ENCODE assay signal across 8 mouse cellular contexts in the genomic region with DNA sequence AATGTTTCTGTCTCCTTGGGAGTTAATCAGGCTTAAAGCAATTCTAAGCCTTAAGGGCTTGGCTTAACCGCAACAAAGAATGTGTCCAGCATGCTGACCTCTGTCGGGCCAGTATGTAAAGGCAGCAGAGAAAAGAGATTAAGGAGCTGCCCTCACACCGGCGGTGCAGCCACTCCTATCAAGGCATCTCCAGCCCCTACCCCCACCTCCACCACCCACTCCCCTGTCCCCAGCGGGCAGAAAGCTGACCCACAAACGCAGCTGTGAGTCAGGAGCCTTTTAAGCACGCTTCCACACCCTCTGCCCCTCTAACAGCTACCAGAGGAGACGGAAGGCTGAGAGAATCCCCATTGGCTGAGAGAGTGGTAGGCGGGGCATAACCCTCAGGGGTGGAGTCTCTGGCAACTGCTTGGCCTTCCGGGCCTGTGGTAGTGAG. TPM values are rescaled to one million over a fixed set of nuclear protein-coding genes. Genes with fewer than 3 reads are reported as not detected.
DNase-seq lines count a peak whose midpoint lies in the region; ATAC-seq and TF ChIP-seq lines count a peak whose summit lies in the region.

No protein-coding gene starts in this region.

- H3K9me3 ChIP-seq in forebrain, postnatal 0 days (ENCODE audit: low read length), result no peaks in the 10 kb centered on the region
- no peaks in the 10 kb centered on the region for H3K9me3 ChIP-seq in hindbrain, embryonic 15.5 days
- no peaks in the 10 kb centered on the region for H3K9me3 ChIP-seq in liver, embryonic 12.5 days (replicated peaks)

- peak; percentile 22 for TF ChIP-seq CTCF in forebrain, postnatal 0 days (IDR thresholded peaks at IDR 0.05; ENCODE audit: low read depth)

- peak; percentile 97 for ATAC-seq in forebrain, postnatal 0 days
- ATAC-seq in hindbrain, embryonic 15.5 days (ENCODE audit: low FRiP score, low read depth), result peak; percentile 96
- ATAC-seq in liver, embryonic 12.5 days, result peak; percentile 71

- 2% methylated on average over 10 of the region's 10 CpGs for WGBS in forebrain, postnatal 0 days
- WGBS in hindbrain, embryonic 15.5 days, result 2% methylated on average over 10 of the region's 10 CpGs
- 4% methylated on average over 10 of the region's 10 CpGs for WGBS in liver, embryonic 12.5 days (ENCODE audit: insufficient replicate concordance)

- peak overlapping the region; percentile 42 for H3K4me2 ChIP-seq in forebrain, postnatal 0 days (ENCODE audit: low read depth)
- H3K4me2 ChIP-seq in hindbrain, embryonic 15.5 days, result peak overlapping the region; percentile 54
- H3K4me2 ChIP-seq in liver, embryonic 12.5 days, result peak overlapping the region; percentile 55

- peak overlapping the region; percentile 32; the same call in 1 of the 2 replicates for H3K9ac ChIP-seq in forebrain, postnatal 0 days
- peak overlapping the region; percentile 48 for H3K9ac ChIP-seq in hindbrain, embryonic 15.5 days
- H3K9ac ChIP-seq in liver, embryonic 12.5 days, result no peak overlapping the region

- H3K4me1 ChIP-seq in forebrain, postnatal 0 days (ENCODE audit: insufficient read depth), result no peaks in the 10 kb centered on the region
- H3K4me1 ChIP-seq in hindbrain, embryonic 15.5 days (replicated peaks), result 0 out of 2 replicates have a peak, but pooled peaks cover 14% of the 10 kb centered on the region
- no peaks in the 10 kb centered on the region for H3K4me1 ChIP-seq in liver, embryonic 12.5 days

- H3K4me3 ChIP-seq in forebrain, postnatal 0 days (ENCODE audit: low read depth, low read length), result peak overlapping the region; percentile 25
- peak overlapping the region; percentile 40 for H3K4me3 ChIP-seq in hindbrain, embryonic 15.5 days
- H3K4me3 ChIP-seq in liver, embryonic 12.5 days, result peak overlapping the region; percentile 31

- no peaks in the 10 kb centered on the region for H3K27me3 ChIP-seq in forebrain, postnatal 0 days (ENCODE audit: insufficient read depth, low read length)
- no peaks in the 10 kb centered on the region for H3K27me3 ChIP-seq in hindbrain, embryonic 15.5 days
- H3K27me3 ChIP-seq in liver, embryonic 12.5 days (replicated peaks), result no peaks in the 10 kb centered on the region

- no peak overlapping the region for H3K27ac ChIP-seq in forebrain, postnatal 0 days (ENCODE audit: low read depth, low read length)
- H3K27ac ChIP-seq in hindbrain, embryonic 15.5 days (replicated peaks), result peak overlapping the region; percentile 70; the same call in 1 of the 2 replicates
- no peak overlapping the region for H3K27ac ChIP-seq in liver, embryonic 12.5 days

- DNase-seq in 3T3-L1 (ENCODE audit: low read depth, low spot score), result peak; percentile 88
- DNase-seq in adrenal gland, adult 2 months, result peak; percentile 73
- DNase-seq in forebrain, postnatal 0 days, result peak; percentile 50
- peak; percentile 87 for DNase-seq in neural tube, embryonic 10.5 days (ENCODE audit: extremely low spot score, low spot score)
- peak; percentile 28 for DNase-seq in urinary bladder, adult 2 months (ENCODE audit: low spot score)
- DNase-seq in left cerebral cortex, adult 11 months (ENCODE audit: low spot score), result no peak

- no peaks in the 10 kb centered on the region for H3K36me3 ChIP-seq in forebrain, postnatal 0 days (ENCODE audit: insufficient read depth)
- no peaks in the 10 kb centered on the region for H3K36me3 ChIP-seq in hindbrain, embryonic 15.5 days
- no peaks in the 10 kb centered on the region for H3K36me3 ChIP-seq in liver, embryonic 12.5 days

RNA-seq across cellular contexts. Expression of gene Tenm4, which starts 18.1 kb away (rescaled TPM):
- 10 to 100 TPM; 15.5 to 16.9 TPM for total RNA-seq in adrenal gland, adult 2 months (2021)
- 6.0 and 7.2 TPM in 2 replicates for polyA plus RNA-seq in adrenal gland, adult 2 months (2012; rRNA removed)
- total RNA-seq in forebrain, postnatal 0 days (2014; rRNA removed), result 49.4 and 69.5 TPM in 2 replicates
- 26.0 and 50.6 TPM in 2 replicates for polyA plus RNA-seq in forebrain, postnatal 0 days (2015; fragmentation: Nextera tagmentation; extraction: Ambion mirVana)
- polyA plus RNA-seq in hindbrain, embryonic 15.5 days (2015; fragmentation: Nextera tagmentation; extraction: Ambion mirVana), result 39.0 and 40.1 TPM in 2 replicates
- 1.9 and 2.3 TPM in 2 replicates for polyA plus RNA-seq in liver, embryonic 12.5 days (2016; fragmentation: Nextera tagmentation; extraction: Ambion mirVana)
- 0.65 and 1.0 TPM in 2 replicates for polyA plus RNA-seq in urinary bladder, adult 2 months (2012; rRNA removed)
